Mouse (Mus musculus) intestine, embryonic 14.5 days (tissue): ENCODE measurements around the gene Sept9. TPM values are rescaled to one million over a fixed set of nuclear protein-coding genes. Genes with fewer than 3 reads are reported as not detected.

Experiments
- ATAC-seq: fragments of 200-750 bp; cut with Nextera tagmentation; replicated peaks from 2 replicates; pipeline ENCODE4 v1.8.0; 2017; ENCODE audit warnings: low read depth, moderate number of reproducible peaks, moderate TSS enrichment, moderate library complexity; ENCODE audit not compliant: low FRiP score, low TSS enrichment
- DNase-seq: peaks from one replicate; pipeline ENCODE4 v3.0.0-alpha.2; 2018; ENCODE audit warnings: low spot score
- H3K27ac ChIP-seq: fragments of 300-500 bp; sonication (generic); 2 replicates; pipeline ENCODE4 v1.5.1; 2014; ENCODE audit warnings: low read depth, mild to moderate bottlenecking, control low read depth
- H3K27me3 ChIP-seq: fragments of 300-500 bp; sonication (generic); replicated peaks from 2 replicates; pipeline ENCODE4 v1.6.1; 2014; ENCODE audit warnings: low read length, control low read depth; ENCODE audit not compliant: control insufficient read depth, insufficient read depth
- H3K36me3 ChIP-seq: fragments of 300-500 bp; sonication (generic); 2 replicates; pipeline ENCODE4 v1.6.1; 2014; ENCODE audit warnings: low read length, control low read depth; ENCODE audit not compliant: control insufficient read depth, insufficient read depth
- H3K4me1 ChIP-seq: fragments of 300-500 bp; sonication (generic); replicated peaks from 2 replicates; pipeline ENCODE4 v1.6.1; 2014; ENCODE audit warnings: low read length, control low read depth, mixed read lengths; ENCODE audit not compliant: control insufficient read depth, insufficient read depth
- H3K4me2 ChIP-seq: fragments of 300-500 bp; sonication (generic); 2 replicates; pipeline ENCODE4 v1.6.1; 2014; ENCODE audit warnings: low read length
- H3K4me3 ChIP-seq: fragments of 300-500 bp; sonication (generic); 2 replicates; pipeline ENCODE4 v1.5.1; 2014; ENCODE audit warnings: low read depth, low read length, control low read depth, mixed read lengths
- H3K9ac ChIP-seq: fragments of 300-500 bp; sonication (generic); 2 replicates; pipeline ENCODE4 v1.6.1; 2014; ENCODE audit warnings: mild to moderate bottlenecking, low read length
- H3K9me3 ChIP-seq: fragments of 300-500 bp; sonication (generic); 2 replicates; pipeline ENCODE4 v1.6.1; 2016; ENCODE audit warnings: low read length, control low read depth; ENCODE audit not compliant: control insufficient read depth
- WGBS: fragments of 180-500 bp; shearing (Covaris S2); extraction: QIAGEN DNeasy Blood & Tissue Kit; methylation state at CpG from one replicate; pipeline ENCODE4 v1.1.7; 2014; 5-methylcytosine and 5-hydroxymethylcytosine counted together
- polyA plus RNA-seq: library from polyadenylated mRNA; unstranded; fragments of >200 nt; fragmentation: Nextera tagmentation; extraction: Ambion mirVana; gene quantifications from 2 replicates; pipeline ENCODE4 v1.2.1, GENCODE M21; 2014

Gene Sept9
- polyA plus RNA-seq, 1 experiment from 2014 or later = 143 TPM

- Histone ChIP-seq H3K4me3 (no peak overlapping the region), H3K4me2 (no peak overlapping the region), H3K27ac (0 out of 2 replicates have a peak overlapping the region, but pooled peaks have one; percentile 67), H3K4me1 (peaks cover 63% of the 10 kb centered on the region), H3K9me3 (no peaks in the 10 kb centered on the region), H3K36me3 (no peaks in the 10 kb centered on the region), H3K27me3 (no peaks in the 10 kb centered on the region), H3K9ac (no peak overlapping the region)
- WGBS = 82% methylated on average over 5 of the region's 5 CpGs
- DNase-seq (no peak), ATAC-seq (no peak)
Observed at GRCm38 (mm10) chr11:117343800-117344199, 144.3 kb downstream of the Sept9 start.

- Histone ChIP-seq H3K4me1 (peaks cover 65% of the 10 kb centered on the region), H3K9me3 (no peaks in the 10 kb centered on the region), H3K27ac (peak overlapping the region; percentile 67), H3K4me2 (peak overlapping the region; percentile 4), H3K36me3 (no peaks in the 10 kb centered on the region), H3K4me3 (no peak overlapping the region), H3K9ac (no peak overlapping the region), H3K27me3 (no peaks in the 10 kb centered on the region)
- DNase-seq = no peak
- no peak for ATAC-seq
- WGBS = 42% methylated on average over 11 of the region's 11 CpGs
Observed at GRCm38 (mm10) chr11:117344339-117345021, 145.0 kb downstream of the Sept9 start.

- no peaks in the 10 kb centered on the region for H3K9me3 ChIP-seq
- no peaks in the 10 kb centered on the region for H3K36me3 ChIP-seq
- H3K4me1 ChIP-seq = peaks cover 72% of the 10 kb centered on the region
- ATAC-seq = peak; percentile 58
- WGBS = 29% methylated on average over 12 of the region's 12 CpGs
- no peaks in the 10 kb centered on the region for H3K27me3 ChIP-seq
- DNase-seq = peak; percentile 85
- H3K4me3 ChIP-seq = no peak overlapping the region
- no peak overlapping the region for H3K9ac ChIP-seq
- peak overlapping the region; percentile 4 for H3K4me2 ChIP-seq
- H3K27ac ChIP-seq = peak overlapping the region; percentile 67
Observed at GRCm38 (mm10) chr11:117345022-117345765, 145.7 kb downstream of the Sept9 start.

- no peak overlapping the region for H3K9ac ChIP-seq
- peaks cover 15% of the 10 kb centered on the region for H3K36me3 ChIP-seq
- H3K4me3 ChIP-seq = no peak overlapping the region
- no peak for ATAC-seq
- H3K27ac ChIP-seq = no peak overlapping the region
- peaks cover 72% of the 10 kb centered on the region for H3K4me1 ChIP-seq
- no peaks in the 10 kb centered on the region for H3K27me3 ChIP-seq
- no peak for DNase-seq
- H3K4me2 ChIP-seq = no peak overlapping the region
- H3K9me3 ChIP-seq = no peaks in the 10 kb centered on the region
- whole genome bisulfite sequencing = 78% methylated on average over 4 of the region's 4 CpGs
Observed at GRCm38 (mm10) chr11:117347256-117347655, 147.8 kb downstream of the Sept9 start.

GRCm38 (mm10) chr11:117348429-117349103 lies 149.1 kb downstream of the Sept9 start:
- no peak overlapping the region for H3K4me3 ChIP-seq
- ATAC-seq (no peak), DNase-seq (no peak)
- no peak overlapping the region for H3K27ac ChIP-seq
- WGBS = 49% methylated on average over 10 of the region's 10 CpGs
- peaks cover 72% of the 10 kb centered on the region for H3K4me1 ChIP-seq
- H3K9me3 ChIP-seq = no peaks in the 10 kb centered on the region
- no peaks in the 10 kb centered on the region for H3K27me3 ChIP-seq
- no peak overlapping the region for H3K4me2 ChIP-seq
- peaks cover 28% of the 10 kb centered on the region for H3K36me3 ChIP-seq
- H3K9ac ChIP-seq = no peak overlapping the region

GRCm38 (mm10) chr11:117349429-117350363 lies 150.2 kb downstream of the Sept9 start:
- Histone ChIP-seq H3K9ac (no peak overlapping the region), H3K9me3 (no peaks in the 10 kb centered on the region), H3K4me3 (no peak overlapping the region), H3K27me3 (no peaks in the 10 kb centered on the region), H3K4me2 (no peak overlapping the region), H3K27ac (peak overlapping the region; percentile 30), H3K4me1 (peaks cover 60% of the 10 kb centered on the region), H3K36me3 (peaks cover 40% of the 10 kb centered on the region)
- DNase-seq (no peak), ATAC-seq (no peak)
- WGBS = 28% methylated on average over 20 of the region's 20 CpGs

GRCm38 (mm10) chr11:117350462-117351222 lies 151.2 kb downstream of the Sept9 start:
- no peak for ATAC-seq
- Histone ChIP-seq H3K27ac (peak overlapping the region; percentile 30; the same call in 1 of the 2 replicates), H3K36me3 (peaks cover 49% of the 10 kb centered on the region)

More at GRCm38 (mm10) chr11:117350462-117351222, 151.2 kb downstream of the Sept9 start:
- DNase-seq = no peak
- no peaks in the 10 kb centered on the region for H3K27me3 ChIP-seq
- WGBS = 68% methylated on average over 11 of the region's 11 CpGs
- no peak overlapping the region for H3K9ac ChIP-seq
- no peak overlapping the region for H3K4me2 ChIP-seq
- H3K4me1 ChIP-seq = peaks cover 51% of the 10 kb centered on the region
- peaks cover 2% of the 10 kb centered on the region; the same call in 1 of the 2 replicates for H3K9me3 ChIP-seq
- H3K4me3 ChIP-seq = no peak overlapping the region
